8 mouse cellular contexts compared by ENCODE assay signal in the genomic region with DNA sequence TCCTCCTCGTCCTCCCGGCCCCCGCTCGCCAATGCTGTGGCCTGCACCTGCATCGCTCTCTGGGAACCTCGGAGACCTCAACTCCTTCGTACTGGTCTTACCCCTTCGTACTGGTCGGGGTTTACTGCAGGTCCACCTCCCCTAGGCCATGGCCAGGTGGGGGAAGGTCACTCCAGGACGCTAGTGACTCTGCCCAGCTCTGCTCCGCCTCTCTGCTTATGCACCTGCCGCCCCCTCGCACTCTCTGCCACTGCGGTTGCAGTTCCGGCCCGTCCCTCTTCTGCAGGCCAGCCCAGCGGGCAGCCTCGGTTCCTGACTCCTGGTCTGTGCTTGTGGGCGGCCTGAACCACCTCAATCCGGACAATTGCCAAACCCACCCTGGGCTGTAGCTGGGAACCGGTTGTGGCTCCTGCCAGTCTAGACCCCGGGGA. TPM values are rescaled to one million over a fixed set of nuclear protein-coding genes. Genes with fewer than 3 reads are reported as not detected.
A peak's percentile ranks its signal among the peaks of the same experiment; 100 is the strongest.
DNase-seq lines count a peak whose midpoint lies in the region; ATAC-seq lines count a peak whose summit lies in the region.

No protein-coding gene starts in this region.

- ATAC-seq in common myeloid progenitor, adult 5-6 weeks (replicated peaks; ENCODE audit: low read depth, poor library complexity, severe bottlenecking), result peak; percentile 68
- peak; percentile 18 for ATAC-seq in heart, embryonic 11.5 days (replicated peaks; ENCODE audit: insufficient number of reproducible peaks, low FRiP score, low TSS enrichment)
- ATAC-seq in lung, embryonic 15.5 days (ENCODE audit: borderline replicate concordance, extremely low read depth, low FRiP score, low TSS enrichment), result peak; percentile 49

- intact Hi-C loops in heart, postnatal 25 days (cut with DNase I), result loop anchor here (5.0 kb wide), 3 partner anchors 91 to 444 kb away; no protein-coding TSS in a partner anchor

- peak overlapping the region; percentile 75 for H3K4me3 ChIP-seq in heart, embryonic 11.5 days (ENCODE audit: low read depth, low read length)
- H3K4me3 ChIP-seq in lung, embryonic 15.5 days, result peak overlapping the region; percentile 72

- H3K9ac ChIP-seq in heart, embryonic 11.5 days (ENCODE audit: low read depth, low read length), result peak overlapping the region; percentile 99
- H3K9ac ChIP-seq in lung, embryonic 15.5 days, result peak overlapping the region; percentile 29; the same call in 1 of the 2 replicates

- H3K4me2 ChIP-seq in heart, embryonic 11.5 days, result peak overlapping the region; percentile 80
- peak overlapping the region; percentile 93 for H3K4me2 ChIP-seq in lung, embryonic 15.5 days

- WGBS in heart, embryonic 11.5 days (ENCODE audit: insufficient replicate concordance), result 2% methylated on average over 22 of the region's 22 CpGs
- WGBS in lung, embryonic 15.5 days, result 3% methylated on average over 22 of the region's 22 CpGs

- peaks cover 5% of the 10 kb centered on the region for H3K27me3 ChIP-seq in heart, embryonic 11.5 days (ENCODE audit: control insufficient read depth, insufficient read depth, low read length)
- H3K27me3 ChIP-seq in lung, embryonic 15.5 days, result peaks cover 51% of the 10 kb centered on the region

- no peaks in the 10 kb centered on the region for H3K36me3 ChIP-seq in heart, embryonic 11.5 days (ENCODE audit: control insufficient read depth, insufficient read depth, low read length)
- no peaks in the 10 kb centered on the region for H3K36me3 ChIP-seq in lung, embryonic 15.5 days

- peaks cover 21% of the 10 kb centered on the region for H3K4me1 ChIP-seq in heart, embryonic 11.5 days (ENCODE audit: control insufficient read depth, insufficient read depth, low read length)
- H3K4me1 ChIP-seq in lung, embryonic 15.5 days, result peaks cover 21% of the 10 kb centered on the region

- peak; percentile 98 for DNase-seq in heart, adult 11 months
- DNase-seq in heart, postnatal 25 days (ENCODE audit: low spot score), result no peak
- DNase-seq in kidney, adult 9 months, result peak; percentile 97
- peak; percentile 45 for DNase-seq in ovary, postnatal 14 days (ENCODE audit: low spot score)
- DNase-seq in layer of hippocampus, adult 9-11 months, result no peak

- peak overlapping the region; percentile 91 for H3K27ac ChIP-seq in heart, embryonic 11.5 days (ENCODE audit: low read depth, low read length)
- peak overlapping the region; percentile 95 for H3K27ac ChIP-seq in lung, embryonic 15.5 days

- no peaks in the 10 kb centered on the region for H3K9me3 ChIP-seq in heart, embryonic 11.5 days (replicated peaks; ENCODE audit: control insufficient read depth, low read length)
- no peaks in the 10 kb centered on the region for H3K9me3 ChIP-seq in lung, embryonic 15.5 days

RNA-seq across cellular contexts. Expression of a gene that starts 0.5 kb away (rescaled TPM):
- 100 to 1,000 TPM; 416 to 492 TPM for total RNA-seq in heart, postnatal 25 days (2021)
- total RNA-seq in common myeloid progenitor, adult 5-6 weeks (2017), result 1.4 and 2.3 TPM in 2 replicates
- polyA plus RNA-seq in heart, embryonic 11.5 days (2014; fragmentation: Nextera tagmentation; extraction: Ambion mirVana), result 235 and 350 TPM in 2 replicates
- 81.1 and 98.2 TPM in 2 replicates for polyA plus RNA-seq in lung, embryonic 15.5 days (2015; fragmentation: Nextera tagmentation; extraction: Ambion mirVana)

Comparison
In these comparisons a context has a peak if more than half of its experiments do, and no peak if none do; other contexts are left out.
1. DNase-seq: peak in heart, adult 11 months (single experiment), kidney, adult 9 months (single experiment) and ovary, postnatal 14 days (single experiment); none in heart, postnatal 25 days (single experiment) and layer of hippocampus, adult 9-11 months (single experiment).
2. ATAC-seq: peak in every context shown above with its lines; median percentile 68 in common myeloid progenitor, adult 5-6 weeks; 49 in lung, embryonic 15.5 days; 18 in heart, embryonic 11.5 days.
3. RNA of a gene that starts 0.5 kb away (total RNA-seq): 416 to 492 TPM in heart, postnatal 25 days; 1.4 to 2.3 TPM in common myeloid progenitor, adult 5-6 weeks; every median in the first group is over 100 times any median in the second.